Mouse (Mus musculus): ENCODE results near the gene Actr1b.
A peak's percentile ranks its signal among the peaks of the same experiment; 100 is the strongest.

Gene Actr1b

GRCm38 (mm10) chr1:36714311-36714710 lies at the start of gene Actr1b:
Actr1b (minus strand) TSS chr1:36714422.
- peak; percentile 77 for DNase-seq

GRCm38 (mm10) chr1:36761568-36761967 lies 47.3 kb upstream of the Actr1b start, which contains the start of gene Zap70:
Zap70 (plus strand) TSS chr1:36761798.
- DNase-seq = peak; percentile 87

DNA sequence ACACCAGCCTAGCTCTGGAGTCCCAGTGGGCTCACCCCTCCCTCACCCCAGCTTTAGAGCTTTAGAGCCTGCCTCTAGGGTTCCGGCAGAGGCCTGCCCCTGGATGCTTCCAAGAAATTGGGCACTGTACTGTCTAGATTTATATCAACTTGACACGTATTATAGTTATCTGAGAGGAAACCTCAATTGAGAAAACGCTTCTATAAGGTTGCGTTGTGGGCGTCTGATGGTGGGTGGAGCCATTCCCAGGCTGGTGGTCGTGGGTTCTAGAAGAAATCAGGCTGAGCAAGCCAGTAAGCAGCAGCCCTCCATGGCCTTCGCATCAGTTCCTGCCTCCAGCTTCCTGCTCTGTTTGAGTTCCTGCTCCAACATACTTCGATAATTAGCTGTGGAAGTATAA lies 46.8 kb upstream of the Actr1b start:
- DNase-seq = peak; percentile 49

- DNase-seq = peak; percentile 53
Measured at GRCm38 (mm10) chr1:36760401-36760800, 46.2 kb upstream of the Actr1b start.

DNA sequence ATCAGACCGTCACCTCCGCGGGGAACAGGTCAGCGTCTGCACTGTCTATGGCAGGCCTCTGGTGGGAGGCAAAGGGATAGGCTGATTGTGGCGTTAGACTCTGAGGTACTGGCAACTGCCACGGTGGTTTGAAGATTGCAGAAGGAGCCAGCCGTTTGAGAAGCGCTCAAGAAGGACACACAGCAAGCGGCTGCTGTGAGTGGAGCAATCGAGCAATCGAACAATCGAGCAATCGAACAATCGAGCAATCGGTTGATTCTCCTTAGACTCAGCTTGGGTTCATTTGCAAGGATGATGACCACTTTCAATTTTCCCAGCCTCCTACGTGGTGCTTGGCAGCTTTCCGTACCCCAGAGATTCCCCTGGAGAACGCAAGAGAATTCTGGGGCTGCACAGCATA lies 44.9 kb upstream of the Actr1b start:
- DNase-seq = no peak

- DNase-seq = peak; percentile 64
Measured at GRCm38 (mm10) chr1:36758553-36758952, 44.3 kb upstream of the Actr1b start.

GRCm38 (mm10) chr1:36753932-36754675 lies 39.9 kb upstream of the Actr1b start:
- peak; percentile 88 for DNase-seq

DNA sequence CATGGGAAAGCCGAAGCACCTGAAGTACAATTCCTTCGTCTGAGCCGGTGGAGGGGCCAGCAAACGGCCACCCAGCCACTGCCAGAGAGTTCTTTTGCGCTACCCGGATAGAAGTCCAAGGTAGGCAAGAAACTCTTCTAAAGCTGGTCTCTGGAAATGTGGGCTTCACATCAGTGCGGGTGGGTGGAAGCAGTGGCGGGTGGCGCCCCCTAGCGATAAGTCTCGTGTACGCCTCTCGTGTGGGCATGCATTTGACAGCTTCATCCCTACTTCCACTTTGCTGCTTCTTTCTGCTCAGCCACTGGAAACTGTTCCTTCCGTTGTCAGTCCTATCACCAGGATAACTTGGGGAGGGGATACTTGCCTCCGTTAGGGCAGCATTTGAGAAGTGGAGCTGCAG lies 32.2 kb upstream of the Actr1b start:
- peak; percentile 74 for DNase-seq

- DNase-seq = peak; percentile 61
Measured at GRCm38 (mm10) chr1:36745661-36746060, 31.4 kb upstream of the Actr1b start.

DNA sequence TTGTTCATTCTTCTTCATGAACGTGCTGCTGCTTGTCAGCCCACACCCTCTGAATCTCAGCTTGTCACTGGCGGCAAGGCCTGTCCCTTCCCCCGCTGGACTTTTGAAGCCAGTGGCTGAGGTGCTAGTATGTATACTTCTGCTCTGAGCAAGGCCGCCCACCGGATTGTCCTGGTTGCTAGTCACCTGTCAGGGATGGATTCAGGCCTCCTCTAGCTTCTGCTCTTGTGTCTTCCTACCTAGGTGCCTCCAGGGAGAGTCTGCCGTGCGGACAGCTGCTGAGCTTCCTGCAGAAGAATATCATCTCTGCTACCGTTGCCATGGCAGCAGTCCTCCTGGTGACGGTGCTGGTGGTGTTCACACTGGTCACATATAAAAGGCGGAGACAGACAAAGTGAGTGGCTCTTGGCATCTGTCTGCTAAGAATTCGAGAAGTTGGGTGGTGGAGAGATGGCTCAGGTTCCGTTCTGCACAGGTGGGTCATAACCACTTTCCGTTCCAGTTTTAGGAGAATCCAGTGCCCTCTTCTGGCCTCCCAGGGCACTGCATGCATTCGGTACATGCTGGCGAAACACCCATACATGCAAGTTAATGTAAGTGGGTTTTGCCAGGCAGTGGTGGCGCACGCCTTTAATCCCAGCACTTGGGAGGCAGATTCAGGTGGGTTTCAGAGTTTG lies 30.2 kb upstream of the Actr1b start:
- peak; percentile 87 for DNase-seq

- peak; percentile 60 for DNase-seq
Measured at GRCm38 (mm10) chr1:36743046-36743445, 28.8 kb upstream of the Actr1b start.

GRCm38 (mm10) chr1:36739231-36739630 lies 25.0 kb upstream of the Actr1b start:
- peak; percentile 63 for DNase-seq

DNA sequence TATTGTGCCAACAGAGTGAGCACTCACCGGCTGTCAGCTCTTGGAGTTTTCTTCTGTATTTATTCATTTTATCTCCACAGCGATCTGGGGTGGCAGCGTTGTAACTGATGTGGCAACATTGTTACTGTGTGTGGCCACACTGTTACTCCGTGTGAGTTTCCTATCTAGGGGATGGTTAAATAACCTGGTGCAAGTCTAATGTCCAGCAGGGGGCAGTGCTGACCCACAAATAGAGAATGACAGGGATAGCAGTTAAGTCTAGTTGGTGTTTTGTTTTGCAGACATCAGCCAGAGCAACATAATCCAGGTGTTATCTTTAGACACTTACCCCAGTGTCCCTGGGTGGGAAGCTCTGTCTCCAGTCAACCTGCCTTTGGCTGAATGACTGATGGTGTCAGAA lies 23.1 kb upstream of the Actr1b start:
- DNase-seq = peak; percentile 94

DNA sequence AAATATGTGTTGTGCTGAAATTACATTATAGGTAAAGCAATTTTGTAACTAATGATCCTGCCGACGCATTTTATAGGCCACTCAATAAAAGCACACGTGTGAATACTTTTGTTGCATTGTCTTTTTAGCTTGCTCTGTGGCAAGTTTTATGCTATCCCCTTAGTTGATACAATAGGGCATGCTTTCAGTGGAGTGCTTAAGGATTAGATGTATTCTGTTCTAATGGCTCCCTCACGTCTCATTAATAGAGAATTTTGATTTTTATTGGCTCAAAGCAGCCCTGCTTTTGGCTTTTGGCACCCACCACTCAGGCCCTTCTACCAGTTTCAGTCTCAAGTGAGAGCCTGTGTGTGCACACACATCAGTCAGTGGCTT lies 9.8 kb upstream of the Actr1b start:
- DNase-seq = no peak

GRCm38 (mm10) chr1:36723146-36724056 lies 9.2 kb upstream of the Actr1b start:
- DNase-seq = no peak

GRCm38 (mm10) chr1:36718786-36719185 lies 4.6 kb upstream of the Actr1b start:
- no peak for DNase-seq

GRCm38 (mm10) chr1:36711104-36711503 lies 3.1 kb downstream of the Actr1b start:
- no peak for DNase-seq

GRCm38 (mm10) chr1:36709854-36710280 lies 4.4 kb downstream of the Actr1b start, which contains the start of gene 4933424G06Rik:
4933424G06Rik (plus strand) TSS chr1:36710149.
- DNase-seq = peak; percentile 100

DNA sequence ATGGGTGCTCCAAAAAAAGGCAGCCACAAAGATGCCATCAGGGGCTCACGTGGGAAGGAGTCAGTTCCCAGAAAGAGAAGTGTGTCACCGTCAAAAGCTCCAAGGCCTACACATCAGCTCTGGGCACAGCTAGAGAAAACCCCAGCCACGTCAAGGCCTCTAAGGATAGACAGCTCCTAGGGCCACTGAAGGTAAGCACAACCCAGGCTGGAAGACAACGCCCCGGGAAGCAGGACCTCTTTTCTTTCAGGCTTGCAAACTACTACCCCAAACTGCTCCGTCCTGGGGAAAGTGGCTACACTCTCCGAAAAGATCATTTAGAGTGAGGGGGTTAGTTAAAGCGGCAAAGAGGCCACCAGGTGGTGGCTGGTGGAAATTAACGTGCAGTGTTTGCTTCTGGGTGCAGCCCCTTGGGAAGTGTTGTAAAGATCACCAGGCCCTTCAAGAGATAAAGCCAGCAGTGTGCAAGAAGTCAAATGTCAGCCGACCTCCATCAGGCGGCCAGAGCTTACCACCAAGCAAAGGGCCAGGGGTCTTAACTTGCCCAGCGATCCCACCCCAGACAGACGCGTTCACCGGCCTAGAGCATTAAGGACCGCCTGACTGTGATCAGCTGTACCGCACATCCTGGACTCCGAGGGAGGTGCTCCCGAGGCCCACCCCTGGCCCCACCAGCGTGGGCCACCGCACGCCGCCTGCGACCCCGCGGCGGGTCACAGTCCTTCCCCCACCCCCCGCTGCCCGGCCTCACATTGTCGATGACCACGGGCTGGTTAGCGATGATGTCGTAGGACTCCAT lies 5.0 kb downstream of the Actr1b start:
- peak; percentile 94 for DNase-seq

GRCm38 (mm10) chr1:36708626-36709025 lies 5.6 kb downstream of the Actr1b start:
- peak; percentile 89 for DNase-seq

- DNase-seq = no peak
Measured at GRCm38 (mm10) chr1:36707797-36708196, 6.4 kb downstream of the Actr1b start.

DNA sequence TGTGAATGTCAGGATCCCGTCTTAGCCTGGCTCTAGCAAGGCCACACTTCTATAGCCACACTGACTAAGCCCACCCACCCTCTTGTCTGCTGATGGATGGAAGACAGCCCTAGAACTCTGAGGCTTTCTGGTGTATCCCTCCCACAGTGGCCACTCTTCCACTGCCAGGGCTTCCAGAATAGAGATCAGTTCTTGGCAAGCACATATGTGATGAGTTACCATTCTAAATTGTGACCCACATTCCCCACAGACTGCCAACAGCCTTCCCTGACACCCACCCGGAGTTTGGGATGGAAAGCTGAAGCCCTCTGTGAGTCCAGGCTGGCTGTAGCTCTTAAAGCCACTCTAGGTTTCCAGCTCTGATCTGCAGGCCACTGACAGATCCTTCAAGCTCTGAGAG lies 7.1 kb downstream of the Actr1b start:
- DNase-seq = no peak

All from heart, adult 11 months (tissue).